Mouse (Mus musculus) G1E (cell line): ENCODE results near the gene Aqr. TPM values are rescaled to one million over a fixed set of nuclear protein-coding genes. Genes with fewer than 3 reads are reported as not detected.

Experiments used
- ATAC-seq: 2 replicates; pipeline ENCODE4 v1.8.0; 2016; ENCODE audit warnings: mild to moderate bottlenecking; ENCODE audit not compliant: insufficient number of reproducible peaks, poor library complexity, low FRiP score, severe bottlenecking; ENCODE audit errors: extremely low read depth
- DNase-seq: peaks from one replicate; pipeline ENCODE4 v3.0.0; 2012; ENCODE audit warnings: low spot score
- H3K27me3 ChIP-seq: 2 replicates; pipeline ENCODE4 v1.6.1; 2012; ENCODE audit warnings: mild to moderate bottlenecking, low read length, inconsistent platforms; ENCODE audit not compliant: insufficient read depth
- H3K36me3 ChIP-seq: replicated peaks from 2 replicates; pipeline ENCODE3; 2012; ENCODE audit warnings: mild to moderate bottlenecking, inconsistent platforms
- H3K4me1 ChIP-seq: 2 replicates; pipeline ENCODE4 v1.6.1; 2012; ENCODE audit warnings: low read depth, low read length, inconsistent platforms, mixed read lengths; ENCODE audit not compliant: insufficient read depth
- H3K4me3 ChIP-seq: 2 replicates; pipeline ENCODE4 v1.5.1; 2012; ENCODE audit warnings: low read depth, mild to moderate bottlenecking, inconsistent platforms, low read length, moderate library complexity, mixed read lengths
- H3K9me3 ChIP-seq: replicated peaks from 2 replicates; pipeline ENCODE4 v1.6.1; 2012; ENCODE audit warnings: inconsistent platforms
- CTCF ChIP-seq: IDR thresholded peaks from 2 replicates; pipeline ENCODE4 v1.5.1; 2012; ENCODE audit warnings: low read depth, low read length, inconsistent platforms, mixed read lengths
- GATA1 ChIP-seq: IDR thresholded peaks from 2 replicates; pipeline ENCODE4 v1.6.1; 2012; ENCODE audit warnings: borderline replicate concordance, low read length, inconsistent platforms, mixed read lengths
- GATA2 ChIP-seq: IDR thresholded peaks from 2 replicates; pipeline ENCODE4 v1.6.1; 2012; ENCODE audit warnings: low read depth, low read length, inconsistent platforms, borderline replicate concordance
- POLR2AphosphoS5 ChIP-seq: IDR thresholded peaks from 2 replicates; pipeline ENCODE4 v1.6.1; 2012; ENCODE audit warnings: low read depth, low read length, inconsistent platforms; ENCODE audit not compliant: insufficient replicate concordance
- TAL1 ChIP-seq: conservative IDR thresholded peaks from 2 replicates; pipeline ENCODE4 v1.6.1; 2012; ENCODE audit warnings: low read depth, low read length, inconsistent platforms, mixed read lengths
- polyA plus RNA-seq: library from polyadenylated mRNA; stranded (reverse); fragments of >175 nt; gene quantifications from 2 replicates; pipeline ENCODE4 v1.2.3, GENCODE M21; 2012
- total RNA-seq, 2 experiments: library from RNA; stranded (forward) in 1 of 2; stranded (reverse) in 1 of 2; fragments of 200-1000 nt in 1 of 2; fragments of >200 nt in 1 of 2; fragmentation: Nextera tagmentation in 1 of 2; gene quantifications; 2 replicates each; pipeline ENCODE4 v1.2.3; 2014 to 2017

The Aqr gene
- total and polyA plus RNA-seq, 3 experiments, result 15.3 to 136 (median 107) TPM

DNA sequence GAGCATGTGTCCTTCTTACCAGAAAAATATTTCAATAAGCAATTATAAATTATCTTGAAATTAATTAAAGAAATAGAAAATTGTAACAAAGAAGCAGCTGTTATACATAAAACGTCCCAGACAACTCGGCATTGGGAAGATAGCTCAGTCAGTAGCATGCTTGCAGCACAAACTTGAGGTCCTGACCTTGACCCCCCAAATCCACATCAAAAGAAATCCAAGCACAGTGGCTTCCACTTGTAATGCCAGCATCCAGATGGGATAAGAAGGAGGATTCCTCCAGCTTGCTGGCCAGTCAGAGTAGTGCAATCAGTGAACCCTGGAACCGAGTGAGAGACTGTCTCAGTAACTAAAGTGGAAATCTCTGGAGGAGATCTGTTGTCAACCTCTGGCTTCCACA lies 120.6 kb downstream of the Aqr start:
- TF ChIP-seq CTCF (no peak), GATA2 (no peak), POLR2AphosphoS5 (no peak), GATA1 (no peak), TAL1 (no peak)
- H3K4me3 ChIP-seq, result no peak overlapping the region
- H3K27me3 ChIP-seq, result peaks cover 2% of the 10 kb centered on the region; the same call in 1 of the 2 replicates
- no peaks in the 10 kb centered on the region for H3K4me1 ChIP-seq
- H3K36me3 ChIP-seq, result no peaks in the 10 kb centered on the region
- no peak for ATAC-seq
- no peak for DNase-seq
- H3K9me3 ChIP-seq, result no peaks in the 10 kb centered on the region

DNA sequence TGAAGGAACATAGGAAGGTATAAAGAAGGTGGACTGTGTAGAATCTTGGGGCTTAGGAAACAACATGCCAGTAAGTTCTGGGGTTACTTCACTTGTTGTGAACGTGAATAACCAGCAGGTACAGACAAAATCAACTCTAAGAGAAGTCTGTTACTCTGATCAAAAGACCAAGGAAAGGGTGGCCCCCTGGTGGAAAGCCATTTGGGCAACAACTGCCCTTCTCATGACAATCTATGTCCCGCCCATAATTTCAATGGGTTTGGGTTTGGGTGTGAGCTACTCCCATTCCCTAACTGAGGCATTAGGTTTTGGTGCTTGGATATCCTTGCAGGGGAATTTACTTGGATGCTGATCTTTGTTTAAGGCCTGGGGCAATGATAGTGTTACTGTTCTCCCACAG lies 122.8 kb downstream of the Aqr start:
- DNase-seq, result no peak

DNA sequence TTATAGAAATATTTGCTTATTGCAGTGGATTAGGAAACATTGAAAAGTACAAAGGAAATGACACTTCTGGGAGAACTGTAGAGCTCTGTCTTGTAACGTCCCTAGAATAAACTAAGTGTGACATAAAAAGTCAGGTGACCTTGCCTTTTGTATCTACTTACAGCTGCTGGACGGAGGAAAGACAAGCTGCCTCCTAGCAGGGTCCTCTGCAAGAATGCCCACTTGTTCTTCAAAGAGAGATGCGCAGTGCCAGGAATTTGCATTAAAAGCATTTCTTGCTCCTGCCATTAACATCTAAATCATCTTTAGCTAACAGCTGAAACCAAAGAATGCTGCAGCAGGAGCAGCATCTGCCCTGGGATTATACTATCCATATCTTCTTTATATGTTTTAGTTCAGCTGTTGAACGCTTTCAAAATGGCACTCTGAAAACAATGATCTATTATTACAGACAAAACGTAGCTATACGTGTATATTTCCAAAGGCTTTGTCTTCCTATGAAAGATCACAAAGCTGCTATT lies 126.7 kb downstream of the Aqr start:
- H3K4me3 ChIP-seq, result no peak overlapping the region
- no peaks in the 10 kb centered on the region for H3K9me3 ChIP-seq
- ATAC-seq, result no peak
- no peaks in the 10 kb centered on the region for H3K36me3 ChIP-seq
- H3K4me1 ChIP-seq, result no peaks in the 10 kb centered on the region
- peaks cover 2% of the 10 kb centered on the region for H3K27me3 ChIP-seq
- no peak for DNase-seq
- no peak for TF ChIP-seq GATA1
- no peak for TF ChIP-seq CTCF
- TF ChIP-seq GATA2, result no peak
- no peak for TF ChIP-seq TAL1
- TF ChIP-seq POLR2AphosphoS5, result no peak

More for the DNA sequence above, 122.8 kb downstream of the Aqr start:
- no peaks in the 10 kb centered on the region for H3K9me3 ChIP-seq
- no peak for TF ChIP-seq GATA2
- no peak for TF ChIP-seq POLR2AphosphoS5
- TF ChIP-seq GATA1, result no peak
- no peak for TF ChIP-seq TAL1
- no peak for TF ChIP-seq CTCF
- peaks cover 2% of the 10 kb centered on the region; the same call in 1 of the 2 replicates for H3K27me3 ChIP-seq
- H3K4me3 ChIP-seq, result no peak overlapping the region
- no peak for ATAC-seq
- no peaks in the 10 kb centered on the region for H3K4me1 ChIP-seq
- H3K36me3 ChIP-seq, result no peaks in the 10 kb centered on the region

DNA sequence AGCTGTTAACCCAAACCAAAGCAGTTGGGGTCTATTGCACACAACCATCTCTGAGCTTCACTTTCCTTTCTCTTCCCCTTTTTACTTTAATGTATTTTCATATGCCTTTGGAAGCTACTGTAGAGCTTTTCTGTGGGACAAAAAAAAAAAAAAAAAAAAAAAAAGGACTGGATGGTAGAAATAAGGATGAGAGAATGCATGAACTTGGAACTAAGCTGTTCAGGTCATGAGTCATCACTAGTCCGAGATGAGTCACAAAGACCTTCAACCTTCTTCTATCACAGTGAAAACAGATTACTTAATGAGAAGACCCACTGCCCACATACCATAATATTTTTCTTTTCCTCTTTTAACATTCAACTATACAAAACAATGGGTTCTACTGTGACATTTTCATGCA lies 127.2 kb downstream of the Aqr start:
- Histone ChIP-seq H3K4me1 (no peaks in the 10 kb centered on the region), H3K27me3 (peaks cover 2% of the 10 kb centered on the region), H3K36me3 (no peaks in the 10 kb centered on the region), H3K4me3 (no peak overlapping the region), H3K9me3 (no peaks in the 10 kb centered on the region)
- no peak for ATAC-seq
- DNase-seq, result no peak
- TF ChIP-seq GATA1 (no peak), CTCF (no peak), GATA2 (no peak), POLR2AphosphoS5 (no peak), TAL1 (no peak)

DNA sequence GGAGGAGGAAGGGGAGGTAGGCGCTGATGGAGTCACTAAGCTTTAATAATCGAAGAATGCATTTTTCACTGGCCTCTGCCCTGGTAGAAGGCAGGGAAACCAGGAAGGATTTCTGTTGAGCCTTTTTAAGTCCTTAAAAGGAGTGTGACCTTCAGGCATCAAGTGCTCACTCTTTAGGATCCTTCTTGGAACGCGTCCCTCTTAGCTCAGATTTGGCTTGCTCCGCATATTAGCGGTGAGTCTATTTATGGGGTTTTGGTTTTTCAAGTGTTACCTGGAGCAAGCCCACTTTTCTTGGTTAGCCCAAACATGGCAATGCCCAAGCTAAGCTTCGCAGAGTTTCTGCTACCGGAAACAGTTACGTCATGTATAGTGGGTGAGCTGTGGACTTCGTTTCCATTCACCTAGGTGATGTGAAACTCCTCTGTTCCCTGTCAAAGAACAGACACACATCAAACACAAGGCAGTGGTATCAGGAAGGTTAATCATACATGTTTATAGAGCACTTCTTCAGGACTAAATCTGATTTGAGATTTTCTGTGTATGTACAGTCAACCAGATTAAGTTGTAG lies 128.5 kb downstream of the Aqr start:
- TF ChIP-seq CTCF (no peak), TAL1 (no peak), GATA2 (no peak), POLR2AphosphoS5 (no peak), GATA1 (no peak)
- no peaks in the 10 kb centered on the region for H3K9me3 ChIP-seq
- DNase-seq, result no peak

DNA sequence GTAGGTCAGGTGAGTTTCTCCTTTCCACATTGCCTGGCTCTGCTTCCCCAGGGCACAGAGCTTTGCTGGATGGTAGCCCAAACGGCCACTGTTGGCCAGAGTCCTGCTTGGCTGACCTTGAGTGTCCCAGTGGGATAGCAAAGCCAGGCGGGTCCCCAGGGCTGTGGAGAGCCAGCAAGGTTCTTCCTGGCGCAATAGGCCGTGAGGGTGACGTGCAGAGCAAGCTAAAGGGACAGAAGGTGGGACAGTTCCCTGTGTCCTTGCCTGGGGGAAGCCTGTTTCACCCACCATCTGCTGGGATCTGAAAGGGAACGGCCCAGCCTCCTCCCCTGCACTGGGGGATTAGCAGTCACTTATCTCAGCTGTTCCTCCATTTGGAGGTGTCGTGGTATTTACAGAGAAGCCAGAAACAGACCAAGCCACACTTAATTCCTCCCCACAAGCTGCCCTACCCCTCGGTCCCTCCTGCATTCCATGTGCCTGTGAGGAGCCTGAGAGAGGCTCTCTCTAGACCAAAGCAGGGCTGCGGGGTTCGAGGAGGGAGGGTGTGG lies 129.4 kb downstream of the Aqr start:
- Histone ChIP-seq H3K36me3 (no peaks in the 10 kb centered on the region), H3K27me3 (peaks cover 6% of the 10 kb centered on the region; the same call in 1 of the 2 replicates), H3K4me1 (peaks cover 4% of the 10 kb centered on the region), H3K9me3 (no peaks in the 10 kb centered on the region), H3K4me3 (no peak overlapping the region)
- no peak for DNase-seq
- TF ChIP-seq POLR2AphosphoS5, result no peak
- no peak for TF ChIP-seq TAL1
- TF ChIP-seq CTCF, result no peak
- TF ChIP-seq GATA1, result no peak
- no peak for TF ChIP-seq GATA2
- ATAC-seq, result no peak

More for the DNA sequence above, 128.5 kb downstream of the Aqr start:
- Histone ChIP-seq H3K4me3 (no peak overlapping the region), H3K4me1 (no peaks in the 10 kb centered on the region), H3K27me3 (peaks cover 2% of the 10 kb centered on the region; the same call in 1 of the 2 replicates), H3K36me3 (no peaks in the 10 kb centered on the region)
- no peak for ATAC-seq
